Mouse (Mus musculus) left cerebral cortex, adult 18-20 months (tissue): ENCODE data around the gene Sash1. TPM values are rescaled to one million over a fixed set of nuclear protein-coding genes. Genes with fewer than 3 reads are reported as not detected.

Experiments
- DNase-seq, 2 experiments: peaks; one replicate each; pipeline ENCODE4 v3.0.0; 2021 to 2022; ENCODE audit warnings: low spot score in 2 of 2, mixed read lengths in 1 of 2
- total RNA-seq, 2 experiments: library from RNA; stranded (reverse); gene quantifications; 2 replicates each; pipeline ENCODE4 v1.2.3; 2021

The Sash1 gene
- total RNA-seq, 2 experiments from 2014 or later, result 44.3 to 53.6 TPM

GRCm38 (mm10) chr10:8801139-8801613 lies 84.7 kb downstream of the Sash1 start:
- peak; percentile 41 to 68 for DNase-seq

DNA sequence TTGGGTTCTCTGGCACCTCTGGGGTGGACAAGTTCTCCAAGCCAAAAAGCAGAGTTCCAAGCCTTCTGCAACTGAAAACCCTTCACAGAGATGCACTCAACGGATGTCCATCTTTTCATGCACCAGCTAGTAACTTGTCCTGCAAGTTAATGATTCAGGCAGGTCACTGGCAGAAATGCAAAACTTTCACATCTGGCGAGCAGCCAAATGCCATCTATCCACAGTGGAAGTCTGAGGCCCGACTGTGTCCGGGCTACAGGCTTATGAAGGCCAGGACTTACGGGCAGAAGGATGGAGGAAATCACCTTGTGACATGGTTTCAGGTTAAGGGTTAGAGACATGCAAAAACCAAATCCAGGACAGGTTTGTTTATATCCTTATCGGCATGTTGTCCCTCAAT lies 88.0 kb downstream of the Sash1 start:
- DNase-seq, result no peak

DNA sequence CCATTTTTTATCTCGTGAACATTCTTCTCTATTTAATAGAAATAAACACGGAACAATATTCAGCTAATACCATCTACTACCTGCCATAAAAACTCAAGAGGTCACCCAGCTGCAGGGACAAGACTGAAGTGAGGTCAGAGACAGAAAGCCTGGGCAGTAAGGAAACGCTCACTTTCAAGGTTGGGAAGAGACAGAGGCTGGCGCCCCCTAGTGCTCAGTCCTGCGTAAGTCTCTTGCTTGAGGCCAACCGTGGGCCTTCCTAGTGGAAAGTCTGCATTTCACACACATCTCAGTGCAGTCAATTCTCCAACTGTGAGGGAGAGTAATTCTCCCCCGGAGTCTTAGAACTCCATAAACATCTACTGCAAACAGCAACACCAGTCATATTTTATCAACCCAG lies 90.5 kb downstream of the Sash1 start:
- peak; percentile 77 to 89 for DNase-seq

DNA sequence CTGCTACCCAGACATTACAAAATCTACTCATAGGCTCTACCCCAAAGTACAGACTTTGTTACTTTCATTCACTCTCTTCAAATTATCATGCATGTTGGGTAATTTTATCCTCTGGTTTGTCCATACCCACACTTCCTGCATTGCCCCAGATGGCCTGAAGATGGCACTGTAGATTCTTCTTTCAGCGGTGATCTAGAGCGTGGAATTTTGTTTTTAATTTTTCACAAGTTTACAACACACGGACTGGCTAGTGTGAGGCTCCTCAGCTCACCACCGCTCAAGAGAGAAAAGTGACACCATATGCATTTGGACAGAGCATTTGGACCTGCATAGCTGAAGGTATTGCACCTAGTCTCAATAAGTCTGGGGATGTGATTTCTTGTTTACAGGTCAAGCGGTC lies 93.5 kb downstream of the Sash1 start:
- DNase-seq, result peak; percentile 59 to 76

GRCm38 (mm10) chr10:8789096-8789495 lies 96.8 kb downstream of the Sash1 start:
- DNase-seq, result no peak

DNA sequence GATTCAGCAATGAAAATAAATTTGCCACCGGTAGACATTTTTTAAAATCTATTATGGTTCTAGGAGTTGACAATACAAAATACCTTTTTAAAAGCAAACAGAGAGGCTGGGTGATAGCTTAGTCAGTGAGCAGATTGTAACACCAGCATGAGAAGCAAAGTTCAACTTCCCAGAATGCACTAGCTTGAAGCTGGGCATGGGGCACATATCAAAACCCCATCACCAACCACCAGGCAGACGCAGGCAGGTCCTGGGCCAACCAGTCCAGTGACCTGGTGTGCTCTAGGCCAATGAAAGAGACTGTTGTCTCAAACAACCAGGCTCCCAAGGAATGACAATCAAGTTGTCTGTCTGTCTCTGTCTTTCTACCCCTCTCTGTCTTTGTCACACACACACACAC lies 98.6 kb downstream of the Sash1 start:
- DNase-seq, result no peak

DNA sequence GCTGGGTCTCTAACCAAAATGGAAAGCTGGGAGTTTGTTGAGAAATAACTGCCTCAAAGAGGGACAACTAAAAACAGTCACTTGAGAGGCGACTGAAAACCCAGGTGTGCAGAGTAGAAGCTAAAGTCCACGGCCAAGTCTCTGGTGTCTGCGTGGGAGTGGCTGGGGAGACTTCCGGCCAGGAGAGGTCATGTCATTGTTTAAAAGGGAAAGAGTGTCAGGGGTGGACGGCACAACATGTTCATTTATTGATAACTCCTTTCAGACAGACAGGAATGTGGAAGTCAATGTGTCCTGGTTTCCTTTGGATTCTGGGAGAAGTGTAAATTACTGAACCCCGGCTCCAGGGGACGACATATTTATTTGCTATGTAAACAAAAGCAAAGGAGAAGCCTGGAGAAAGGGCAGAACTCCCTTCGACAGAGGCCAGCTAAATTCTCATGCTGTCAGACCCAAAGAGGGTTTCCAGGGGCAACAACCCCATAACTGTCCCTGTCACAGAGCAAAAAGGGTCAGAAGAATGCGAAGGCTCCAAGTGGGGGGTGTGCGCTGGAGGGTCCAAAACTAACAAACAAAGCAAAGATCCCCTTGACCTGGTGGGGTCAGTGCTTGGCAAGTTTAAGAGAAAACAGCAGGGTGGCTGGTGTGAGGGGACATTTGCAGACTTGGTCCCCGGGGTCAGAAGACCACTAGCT lies 100.3 kb downstream of the Sash1 start:
- DNase-seq, result no peak

DNA sequence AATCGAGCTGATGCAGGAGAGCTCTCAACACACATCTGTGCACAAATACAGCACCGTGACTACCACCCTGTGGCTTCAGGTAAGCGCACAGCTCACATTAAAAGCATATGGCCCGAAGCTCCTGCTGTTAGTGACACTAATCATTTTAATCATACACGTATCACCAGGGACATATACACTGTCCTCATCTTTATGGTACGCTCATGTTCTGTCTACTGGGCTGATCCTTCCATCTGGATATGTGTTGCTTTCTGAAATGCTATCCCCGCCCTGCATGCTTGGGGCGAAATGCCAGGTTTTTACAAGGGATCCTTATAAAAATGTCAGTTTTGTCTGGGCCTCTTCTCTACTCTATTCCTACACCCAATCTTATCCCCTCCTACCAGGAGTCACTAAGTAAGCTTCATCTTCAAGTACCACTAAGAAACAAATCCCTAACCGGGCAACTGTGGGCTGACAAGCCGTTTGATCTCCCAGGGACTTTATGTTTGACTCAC lies 103.9 kb downstream of the Sash1 start:
- DNase-seq, result no peak

GRCm38 (mm10) chr10:8779842-8780241 lies 106.0 kb downstream of the Sash1 start:
- DNase-seq, result no peak

DNA sequence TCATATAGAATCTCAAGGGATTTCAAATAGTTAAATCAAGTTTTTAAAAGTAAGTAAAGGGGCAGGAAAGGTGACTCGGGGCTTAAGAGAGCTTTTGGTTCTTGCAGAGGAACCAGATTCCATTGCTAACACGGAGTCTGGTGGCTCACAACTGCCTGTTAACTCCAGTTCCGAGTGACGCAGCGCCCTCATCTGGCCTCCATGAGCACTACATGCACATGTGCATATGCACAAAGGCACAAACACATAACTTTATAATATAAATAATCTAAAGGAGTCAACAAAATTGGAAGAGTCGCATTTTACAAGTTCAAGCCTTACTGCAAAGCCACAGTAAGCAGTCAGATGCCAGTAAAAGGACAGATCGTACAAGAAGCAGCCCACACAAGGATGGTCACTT lies 107.0 kb downstream of the Sash1 start:
- no peak for DNase-seq

- no peak for DNase-seq
These were observed 108.2 kb downstream of the Sash1 start for GRCm38 (mm10) chr10:8777552-8778253.

- DNase-seq, result no peak
These were observed 109.1 kb downstream of the Sash1 start for GRCm38 (mm10) chr10:8776791-8777190.

- no peak for DNase-seq
These were observed 110.1 kb downstream of the Sash1 start for GRCm38 (mm10) chr10:8775794-8776193.

DNA sequence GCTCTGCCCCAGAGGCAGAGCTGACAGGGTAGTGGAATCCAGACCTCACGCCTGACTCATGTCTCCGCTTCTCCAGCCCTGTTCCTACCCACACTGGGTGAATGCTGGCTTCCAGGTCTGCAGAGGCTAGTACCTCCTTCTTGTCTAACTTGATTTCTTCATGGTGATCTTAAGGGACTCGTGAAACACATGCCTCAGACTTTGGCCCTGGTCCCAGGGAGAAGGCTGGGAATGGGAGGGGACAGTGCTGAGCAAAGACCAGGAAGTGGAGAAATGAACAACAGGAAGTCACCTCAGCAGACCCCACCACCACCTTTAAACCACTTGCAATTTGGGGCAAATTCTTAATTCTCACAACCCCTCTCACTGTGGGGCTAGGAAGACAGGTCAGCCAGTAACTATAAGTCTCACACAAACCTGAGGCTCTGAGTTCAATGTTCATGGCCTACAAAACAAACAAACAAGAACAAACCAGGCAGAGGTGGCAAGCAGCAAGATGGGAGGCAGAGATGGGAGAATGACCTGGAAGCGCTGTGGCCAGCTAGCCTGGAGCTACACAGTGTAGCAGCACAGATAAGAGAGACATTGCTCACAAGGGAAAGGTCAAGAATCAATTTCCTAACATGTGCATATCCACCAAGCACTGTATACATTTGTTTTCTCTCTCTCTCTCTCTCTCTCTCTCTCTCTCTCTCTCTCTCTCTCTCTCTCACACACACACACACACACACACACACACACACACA lies 113.2 kb downstream of the Sash1 start:
- no peak for DNase-seq

- DNase-seq, result no peak
These were observed 114.8 kb downstream of the Sash1 start for GRCm38 (mm10) chr10:8770931-8771653.

DNA sequence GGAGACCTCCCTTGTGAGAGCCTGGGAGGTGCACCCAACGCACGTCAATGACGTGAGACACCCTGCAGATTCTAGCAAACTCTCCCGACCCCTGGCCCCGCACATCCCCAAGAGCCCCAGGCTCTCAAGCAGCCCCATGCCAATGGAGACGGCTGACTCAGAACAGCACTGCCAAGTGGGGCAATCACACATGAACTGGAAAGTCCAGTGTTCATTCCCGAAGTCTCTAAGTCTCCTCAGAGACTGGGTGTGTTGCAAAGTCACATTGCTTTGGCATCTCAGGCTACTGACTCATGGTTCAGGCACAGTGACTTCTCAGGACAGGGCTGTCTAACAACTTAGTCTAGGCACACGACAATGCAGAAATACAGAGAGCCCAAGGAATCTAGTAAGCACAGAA lies 117.2 kb downstream of the Sash1 start:
- no peak for DNase-seq

DNA sequence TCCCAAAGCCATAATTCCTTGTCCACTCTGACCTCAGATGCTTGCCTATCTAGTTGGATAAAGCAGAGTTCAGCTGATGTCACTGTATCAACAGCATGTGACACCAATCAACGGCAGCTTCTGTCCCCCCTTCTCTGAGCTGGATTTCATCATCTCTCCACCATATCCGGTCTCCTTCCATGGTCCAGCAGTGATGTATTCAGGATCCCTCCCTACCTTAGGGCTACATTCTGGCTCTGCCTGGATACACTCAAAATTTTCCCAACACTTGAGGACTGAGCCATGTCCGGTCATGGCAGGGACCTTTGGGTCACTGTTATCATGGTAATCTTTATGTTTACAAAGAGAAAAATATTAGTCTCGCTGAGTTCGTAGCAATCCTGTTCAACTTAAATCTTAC lies 118.5 kb downstream of the Sash1 start:
- DNase-seq, result no peak

- no peak for DNase-seq
These were observed 119.8 kb downstream of the Sash1 start for GRCm38 (mm10) chr10:8765922-8766522.

- no peak for DNase-seq
These were observed 123.1 kb downstream of the Sash1 start for GRCm38 (mm10) chr10:8762771-8763170.

- no peak for DNase-seq
These were observed 123.6 kb downstream of the Sash1 start for GRCm38 (mm10) chr10:8762209-8762701.

DNA sequence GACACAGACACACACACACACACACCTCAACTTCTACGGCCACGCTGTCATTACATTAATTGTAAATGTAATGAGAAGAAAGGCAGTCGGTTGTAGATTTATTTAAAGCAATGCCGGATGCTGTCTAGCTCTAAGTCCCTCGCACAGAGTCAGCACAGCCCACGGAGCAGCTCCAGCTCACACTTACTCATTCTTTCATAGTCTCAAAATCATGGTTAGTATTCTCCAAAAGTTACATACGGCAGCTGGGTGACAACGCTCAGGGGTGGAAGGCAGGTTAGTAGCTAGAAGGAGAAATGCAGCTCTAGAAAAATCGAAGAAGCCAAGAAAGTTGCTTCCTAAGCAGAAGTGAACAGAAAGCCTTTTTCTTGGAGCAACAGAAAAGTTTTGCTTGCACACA lies 124.2 kb downstream of the Sash1 start:
- DNase-seq, result peak; percentile 39 to 63
